Mouse (Mus musculus): ENCODE measurements around the gene Max.

GRCm38 (mm10) chr12:76899261-76899975 lies 62.6 kb downstream of the Max start:
- TF ChIP-seq MAX (IDR thresholded peaks at IDR 0.05; ENCODE audit: low read length) = no peak
- no peak for TF ChIP-seq CHD1 (IDR thresholded peaks at IDR 0.05; ENCODE audit: low read depth, low read length)
- no peak for TF ChIP-seq TAL1 (IDR thresholded peaks at IDR 0.05; ENCODE audit: low read length)
- no peak for TF ChIP-seq EP300 (IDR thresholded peaks at IDR 0.05; ENCODE audit: low read depth in 1 of 2, low read length in 2 of 2)
- TF ChIP-seq TBP (IDR thresholded peaks at IDR 0.05; ENCODE audit: low read depth, low read length) = no peak
- TF ChIP-seq CHD2 (IDR thresholded peaks at IDR 0.05; ENCODE audit: low read length) = no peak
- TF ChIP-seq POLR2A (IDR thresholded peaks at IDR 0.05; ENCODE audit: control insufficient read depth in 1 of 2, insufficient read depth in 1 of 2, low read depth in 1 of 2, low read length in 2 of 2, poor library complexity in 1 of 2) = no peak
- no peak for TF ChIP-seq CTCF (IDR thresholded peaks at IDR 0.05 in 2 of 3, conservative IDR thresholded peaks at IDR 0.05 in 1 of 3; ENCODE audit: control insufficient read depth in 1 of 3, insufficient read depth in 1 of 3, low read depth in 2 of 3, low read length in 3 of 3, poor library complexity in 1 of 3, severe bottlenecking in 1 of 3)
- TF ChIP-seq ZMIZ1 (IDR thresholded peaks at IDR 0.05; ENCODE audit: low read depth, low read length) = no peak
- no peak for TF ChIP-seq MYC (IDR thresholded peaks at IDR 0.05; ENCODE audit: low read depth, low read length)

Data from MEL (cell line).